Mouse (Mus musculus) intestine, embryonic 14.5 days (tissue): ENCODE measurements around the gene Scgb2b27. TPM values are rescaled to one million over a fixed set of nuclear protein-coding genes. Genes with fewer than 3 reads are reported as not detected.

Experiments used
- polyA plus RNA-seq: library from polyadenylated mRNA; unstranded; fragments of >200 nt; fragmentation: Nextera tagmentation; extraction: Ambion mirVana; gene quantifications from 2 replicates; pipeline ENCODE4 v1.2.1, GENCODE M21; 2014

Gene Scgb2b27
- polyA plus RNA-seq, 1 experiment from 2014 or later, result not detected

Other genes starting within 250 kb of the Scgb2b27 start
- not detected in 2 replicates for gene Scgb2b26, start 68.9 kb downstream of the Scgb2b27 start, polyA plus RNA-seq
- not detected in 2 replicates for gene Scgb1b27, start 7.5 kb upstream of the Scgb2b27 start, polyA plus RNA-seq
- gene Scgb1b30, start 81.5 kb upstream of the Scgb2b27 start, polyA plus RNA-seq, result not detected in 2 replicates
- gene Wtip, start 119.3 kb upstream of the Scgb2b27 start, polyA plus RNA-seq, result 5.3 and 5.5 TPM in 2 replicates
- 187 and 201 TPM in 2 replicates for gene Uba2, start 155.7 kb upstream of the Scgb2b27 start, polyA plus RNA-seq
- gene Pdcd2l, start 182.7 kb upstream of the Scgb2b27 start, polyA plus RNA-seq, result 57.2 and 58.7 TPM in 2 replicates
- gene Gpi1, start 216.4 kb upstream of the Scgb2b27 start, polyA plus RNA-seq, result 429 and 451 TPM in 2 replicates
- 0.69 TPM in 1 of 2 replicates, not detected in the other for gene Gm6096, start 237.1 kb upstream of the Scgb2b27 start, polyA plus RNA-seq